Mouse (Mus musculus) frontal cortex, adult 2 months (tissue): ENCODE results near the gene Ell3. TPM values are rescaled to one million over a fixed set of nuclear protein-coding genes. Genes with fewer than 3 reads are reported as not detected.
"Not testable (repeated sequence)": the region's sequence is repeated elsewhere in the genome, so short reads cannot be mapped to it uniquely, and the experiment has no call there.

ENCODE experiments used
- DNase-seq, 2 experiments: peaks; one replicate each; pipeline ENCODE4 v3.0.0; 2022; ENCODE audit warnings: low spot score in 1 of 2; ENCODE audit errors: extremely low spot score in 1 of 2
- polyA plus RNA-seq: library from polyadenylated mRNA; depleted of rRNA; stranded (reverse); fragments of >200 nt; gene quantifications from 2 replicates; pipeline ENCODE4 v1.2.3, GENCODE M21; 2012; rRNA removed

Ell3 gene
- 0.60 and 1.3 TPM in 2 replicates for polyA plus RNA-seq

GRCm38 (mm10) chr2:121444178-121444577 is at the start of gene Ell3:
TSS of gene Ell3 (minus strand) at chr2:121444278.
- DNase-seq: no peak

- DNase-seq: not testable (repeated sequence)
These were observed 40.3 kb upstream of the Ell3 start for GRCm38 (mm10) chr2:121484403-121484802.

GRCm38 (mm10) chr2:121483576-121483975 is 39.5 kb upstream of the Ell3 start:
- DNase-seq: no peak

DNA sequence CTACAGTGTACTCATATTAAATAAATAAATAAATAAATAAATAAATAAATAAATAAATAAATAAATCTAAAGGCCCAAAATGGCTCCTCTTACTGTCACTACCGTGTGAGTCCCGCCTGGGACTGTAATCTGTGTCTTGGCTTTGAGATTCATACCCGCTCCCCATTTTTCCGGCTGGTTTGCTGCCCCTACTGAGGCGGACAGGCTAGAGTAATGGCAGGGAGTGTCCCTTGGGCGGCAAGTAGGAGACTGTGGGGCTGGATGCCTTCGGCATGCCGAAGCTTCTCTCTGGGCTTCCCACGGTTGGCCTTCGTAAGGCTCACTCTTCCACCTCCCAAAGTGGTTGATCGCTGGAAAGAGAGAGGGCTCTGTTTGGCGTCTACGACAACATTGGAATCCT is 36.8 kb upstream of the Ell3 start:
- DNase-seq: not testable (repeated sequence)

GRCm38 (mm10) chr2:121480498-121480897 is 36.4 kb upstream of the Ell3 start:
- DNase-seq: no peak

DNA sequence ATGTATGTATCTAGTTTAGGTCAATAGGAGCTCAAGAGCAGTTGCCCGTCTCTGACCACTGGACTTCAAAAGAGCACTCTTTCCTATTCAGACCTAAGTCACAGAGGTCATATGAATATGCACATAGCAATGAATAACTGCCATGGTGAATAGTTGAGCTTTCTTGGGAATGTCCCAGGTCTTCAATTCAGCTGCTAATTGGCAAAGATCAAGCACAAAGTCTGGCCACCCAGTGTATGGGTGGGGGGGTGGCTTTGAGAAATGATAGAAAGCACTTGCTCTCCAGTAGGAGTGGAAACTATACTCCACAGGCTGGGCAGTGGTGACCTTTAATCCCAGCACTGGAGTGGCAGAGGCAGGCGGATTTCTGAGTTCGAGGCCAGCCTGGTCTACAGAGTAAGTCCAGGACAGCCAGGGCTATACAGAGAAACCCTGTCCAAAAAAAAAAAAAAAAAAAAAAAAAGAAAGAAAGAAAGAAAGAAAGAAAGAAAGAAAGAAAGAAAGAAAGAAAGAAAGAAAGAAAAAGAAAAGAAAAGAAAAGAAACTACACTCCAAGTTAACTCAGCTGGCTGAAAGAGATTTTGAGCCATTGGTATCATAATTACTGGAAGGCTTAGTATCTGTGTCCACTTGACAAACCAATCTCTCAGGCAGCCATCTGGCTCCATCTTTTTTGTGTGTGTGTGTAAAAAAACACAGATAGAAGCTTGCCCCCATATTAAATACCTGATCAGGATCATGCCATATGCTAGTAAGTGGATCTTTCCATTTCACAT is 33.6 kb upstream of the Ell3 start:
- no peak for DNase-seq

- not testable (repeated sequence) for DNase-seq
These were observed 31.2 kb upstream of the Ell3 start for GRCm38 (mm10) chr2:121475306-121475705.

DNA sequence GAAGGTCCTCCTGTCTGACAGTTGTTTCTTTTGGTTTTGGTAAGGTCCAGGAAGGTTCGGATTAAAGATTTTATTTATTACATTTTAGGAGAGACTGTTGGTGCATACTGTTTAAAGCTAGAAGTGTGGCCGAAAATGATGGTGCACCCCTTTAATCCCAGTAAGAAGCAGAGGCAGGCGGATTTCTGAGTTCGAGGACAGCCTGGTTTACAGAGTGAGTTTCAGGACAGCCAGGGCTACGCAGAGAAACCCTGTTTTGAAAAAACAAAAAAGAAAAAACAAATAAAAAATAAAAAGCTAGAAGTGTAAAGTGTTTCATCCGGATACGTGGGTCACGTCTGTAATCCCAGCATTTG is 30.1 kb upstream of the Ell3 start:
- no peak for DNase-seq

- peak; percentile 69 to 93 for DNase-seq
These were observed 29.5 kb upstream of the Ell3 start, which contains the start of gene Mfap1b for GRCm38 (mm10) chr2:121473301-121474179. TSS of gene Mfap1b (minus strand) at chr2:121474067.

DNA sequence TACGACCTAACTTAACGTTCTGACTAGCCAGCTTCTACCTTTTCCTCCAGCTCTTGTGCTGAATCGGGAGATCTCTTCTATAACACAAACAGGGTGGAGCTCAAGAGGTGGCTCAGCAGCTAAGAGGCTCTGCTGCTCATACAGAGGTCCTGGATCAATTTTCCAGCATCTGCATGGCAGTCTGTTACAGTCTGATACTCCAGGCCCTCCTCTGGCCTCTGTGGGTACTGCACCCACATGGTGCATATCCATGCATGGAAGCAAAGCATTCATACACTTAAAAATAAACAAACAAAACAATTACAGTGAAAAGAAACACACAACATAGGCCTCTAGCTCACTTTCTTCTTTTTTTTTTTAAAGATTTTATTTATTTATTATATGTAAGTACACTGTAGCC is 28.7 kb upstream of the Ell3 start:
- DNase-seq: not testable (repeated sequence)

DNA sequence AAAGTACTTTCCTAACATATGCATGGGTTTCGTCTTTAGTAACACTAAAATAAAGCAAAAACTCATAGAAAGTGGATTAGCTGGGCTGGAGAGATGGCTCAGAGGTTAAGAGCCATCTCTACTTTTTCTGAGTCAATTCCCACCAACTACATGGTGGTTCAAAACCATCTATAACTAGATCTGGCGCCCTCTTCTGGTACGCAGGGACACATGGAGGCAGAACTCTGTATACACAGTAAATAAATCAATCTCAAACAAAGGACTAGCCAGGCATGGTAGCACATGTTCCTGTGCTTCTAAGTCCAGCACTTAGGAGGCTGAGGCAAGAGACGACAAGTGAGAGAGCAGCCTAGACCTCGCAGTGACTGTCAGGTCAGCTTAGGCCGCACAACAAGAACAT is 24.9 kb upstream of the Ell3 start:
- DNase-seq: not testable (repeated sequence)

DNA sequence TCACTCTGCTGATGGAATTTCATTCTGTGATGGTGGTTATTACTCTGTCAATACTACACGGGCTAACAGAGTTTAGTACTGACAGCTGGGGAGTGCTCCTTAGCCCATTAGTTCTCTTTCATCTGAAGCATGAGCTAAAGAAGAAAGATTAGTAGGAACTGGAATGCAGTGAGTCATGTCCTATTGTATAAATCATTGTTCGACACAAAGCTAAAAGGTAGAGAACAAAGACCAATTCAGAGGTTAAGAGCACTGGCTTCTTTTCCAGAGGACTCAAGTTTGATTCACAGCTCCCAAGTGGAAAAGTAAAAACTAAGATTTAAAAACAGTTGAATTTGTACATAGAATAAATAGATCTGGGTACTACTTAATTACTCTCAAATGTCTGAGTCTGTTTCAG is 16.0 kb upstream of the Ell3 start:
- no peak for DNase-seq

GRCm38 (mm10) chr2:121456692-121457642 is 12.9 kb upstream of the Ell3 start, which contains the start of gene Serinc4:
TSS of gene Serinc4 (minus strand) at chr2:121456781.
- peak; percentile 61 to 86 for DNase-seq

DNA sequence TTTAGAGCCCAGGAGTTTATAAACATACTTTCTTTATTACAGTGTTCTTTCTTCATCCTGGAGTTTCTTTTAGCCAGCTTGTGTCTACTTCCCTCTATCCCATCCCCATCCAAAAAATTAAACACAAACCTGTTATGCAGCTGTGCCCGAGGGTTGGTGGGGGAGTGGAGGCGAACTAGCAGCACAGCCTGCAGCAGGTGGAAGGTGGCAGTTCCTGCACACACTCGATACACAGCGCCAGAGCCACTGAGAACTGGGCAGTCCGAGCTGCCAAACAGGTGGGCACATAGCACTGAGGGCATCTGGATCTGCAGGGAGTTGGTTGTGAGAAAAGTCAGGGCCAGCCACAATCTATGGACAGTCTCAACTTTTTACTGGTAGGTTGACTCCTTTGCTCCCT is 11.5 kb upstream of the Ell3 start:
- DNase-seq: no peak

- DNase-seq: no peak
These were observed 9.8 kb upstream of the Ell3 start for GRCm38 (mm10) chr2:121453917-121454316.

- DNase-seq: no peak
These were observed 8.9 kb upstream of the Ell3 start, which contains the start of gene Hypk for GRCm38 (mm10) chr2:121452990-121453389. TSS of gene Hypk (plus strand) at chr2:121453290.

DNA sequence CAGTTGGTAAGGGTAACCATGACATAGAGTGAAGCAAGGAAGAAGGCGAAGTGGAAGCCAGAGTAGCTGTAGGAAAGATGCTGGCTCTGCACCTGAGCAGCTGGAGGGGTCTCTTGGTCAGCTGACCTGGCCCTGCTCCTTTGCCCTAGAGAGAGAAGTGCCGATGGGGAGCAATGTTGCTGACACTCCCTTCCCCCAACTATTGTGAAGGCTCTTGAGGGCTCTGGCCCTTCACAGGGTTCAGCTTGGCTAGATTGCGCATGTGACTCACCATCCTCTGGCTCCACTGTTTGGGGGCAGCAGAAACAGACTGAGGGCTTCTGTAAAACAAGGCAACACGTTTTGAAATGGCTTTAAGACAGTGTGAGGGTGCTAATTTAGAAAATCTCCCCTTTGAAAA is 8.3 kb upstream of the Ell3 start:
- DNase-seq: no peak

DNA sequence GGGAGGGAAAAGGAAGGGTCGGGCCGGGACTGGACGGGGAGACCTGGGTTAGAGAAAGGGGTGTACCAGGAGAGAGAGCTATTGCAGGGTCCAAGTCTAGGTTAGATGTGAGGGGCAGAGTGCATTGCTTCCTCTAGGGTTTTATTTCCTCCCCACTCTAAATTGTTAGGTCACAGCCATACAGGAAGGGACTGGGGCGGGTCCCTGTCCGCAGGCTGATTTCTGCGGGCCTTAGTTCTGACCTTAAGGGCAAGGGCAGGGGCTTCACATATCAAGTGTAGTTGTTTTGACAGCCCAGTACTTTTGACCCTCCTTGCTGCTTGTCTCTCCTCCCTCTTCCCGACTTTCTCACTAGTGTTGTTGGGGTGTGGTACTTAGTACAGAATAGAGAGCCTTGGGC is 6.0 kb upstream of the Ell3 start:
- DNase-seq: no peak

DNA sequence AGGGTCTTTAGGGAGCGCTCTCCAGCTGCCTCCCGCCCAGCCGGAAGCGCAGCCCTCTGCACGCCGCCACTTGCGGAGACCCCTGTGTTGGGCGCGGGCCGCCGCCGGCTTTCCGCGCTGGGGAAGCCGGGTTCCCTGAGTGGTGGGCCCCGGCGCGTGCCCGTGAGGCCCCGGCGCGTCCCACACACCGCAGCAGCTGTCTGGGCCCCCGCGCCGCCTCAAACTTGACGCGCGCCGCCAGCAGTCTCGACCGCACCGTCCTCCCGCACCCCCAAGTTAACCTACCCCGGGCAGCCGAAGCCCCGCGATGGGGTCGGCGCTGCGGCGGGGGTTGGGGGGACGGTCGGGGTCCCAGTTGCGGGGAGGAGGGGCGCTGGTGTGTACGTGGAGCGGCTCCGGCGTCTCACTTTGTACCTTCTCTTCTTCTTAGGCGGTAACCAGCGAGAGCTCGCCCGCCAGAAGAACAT is 5.5 kb upstream of the Ell3 start:
- DNase-seq: peak in 1 of 2 experiments; percentile 38
